Mouse (Mus musculus) lung, postnatal 4 days (tissue): ENCODE measurements around the gene Taf10.

Experiments
- DNase-seq, 2 experiments: peaks; one replicate each; pipeline ENCODE4 v3.0.0; 2021

The Taf10 gene

DNA sequence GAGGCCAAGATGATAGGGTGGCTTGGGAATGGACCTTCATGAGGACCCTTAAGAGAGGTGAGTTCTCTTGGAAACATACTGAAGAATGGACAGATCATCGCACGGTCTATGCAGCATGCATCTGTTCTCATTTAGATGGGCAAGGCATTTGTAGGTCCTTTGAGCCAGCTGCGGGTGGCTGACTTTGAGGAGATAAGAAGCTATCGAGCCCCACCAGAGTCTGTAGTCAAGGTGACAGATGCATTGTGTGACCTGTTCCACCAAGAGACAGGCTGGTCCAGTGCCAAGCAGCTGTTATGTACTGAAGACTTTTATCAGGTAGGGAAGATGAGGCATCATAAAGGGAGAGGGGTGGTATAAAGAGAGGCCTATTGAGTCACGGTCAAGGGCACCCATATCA, 35.4 kb downstream of the Taf10 start:
- DNase-seq: no peak

DNA sequence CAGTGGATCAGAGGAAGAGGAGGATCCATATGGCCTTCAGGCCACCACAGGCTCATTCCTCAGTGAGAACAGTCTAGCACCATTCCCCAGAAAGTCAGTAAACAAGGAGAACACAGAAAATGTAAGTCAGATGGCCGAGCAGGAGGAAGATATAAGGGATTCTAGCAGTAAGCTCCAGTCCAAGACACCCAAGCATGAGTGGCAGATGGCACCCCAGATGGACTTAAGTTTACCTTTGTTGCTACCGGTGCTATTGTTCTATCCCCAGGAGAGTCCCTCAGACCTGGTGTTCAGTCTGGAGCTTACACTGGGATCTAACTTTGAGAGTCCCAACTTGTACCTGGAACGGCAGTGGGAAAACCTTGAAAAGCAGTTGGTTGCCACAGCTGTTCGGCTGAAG, 40.3 kb downstream of the Taf10 start:
- no peak for DNase-seq

DNA sequence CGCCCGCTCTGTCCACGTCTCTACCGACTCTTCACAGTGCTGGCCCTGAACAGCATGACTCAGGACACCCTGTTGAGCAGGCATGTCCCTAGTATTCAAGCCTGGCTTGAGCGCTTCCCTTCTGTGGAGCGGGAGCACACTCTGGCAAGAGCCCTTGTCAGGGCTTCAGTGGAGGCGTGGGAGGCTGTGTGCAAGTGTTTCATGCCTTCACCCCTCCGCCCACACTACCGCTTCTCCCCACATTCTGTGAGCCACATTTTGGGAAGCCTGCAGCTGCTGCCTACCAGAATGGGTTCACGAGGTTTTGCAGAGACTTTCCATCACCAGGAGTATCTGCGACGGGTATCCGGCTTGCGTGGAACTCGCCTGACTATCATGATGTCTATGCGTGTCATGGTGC, 41.0 kb downstream of the Taf10 start:
- no peak for DNase-seq

DNA sequence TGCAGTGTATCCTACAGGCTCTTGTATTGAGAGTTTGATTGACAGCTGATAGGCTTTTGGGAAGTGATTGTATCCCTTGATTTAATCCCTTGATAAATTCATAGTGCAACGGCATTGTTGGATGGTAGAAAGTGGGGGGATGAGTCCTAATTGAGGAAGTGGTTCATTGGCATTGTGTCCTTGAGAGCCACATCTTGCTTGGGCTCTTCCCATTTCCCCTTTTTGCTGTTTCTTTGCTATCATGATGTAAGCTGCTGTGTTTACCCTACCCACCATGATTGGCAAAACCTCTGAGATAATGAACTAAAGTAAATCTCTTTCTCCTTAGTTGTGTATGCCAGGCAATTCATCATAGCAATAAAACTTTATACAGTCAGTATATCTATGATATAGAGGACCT, 53.3 kb downstream of the Taf10 start:
- no peak for DNase-seq
